Mouse (Mus musculus) frontal cortex, postnatal 14 days (tissue): ENCODE results near the gene Gm13420.

Experiments
- DNase-seq, 2 experiments: peaks; one replicate each; pipeline ENCODE4 v3.0.0; 2022; ENCODE audit warnings: low spot score in 2 of 2

Gm13420 gene

DNA sequence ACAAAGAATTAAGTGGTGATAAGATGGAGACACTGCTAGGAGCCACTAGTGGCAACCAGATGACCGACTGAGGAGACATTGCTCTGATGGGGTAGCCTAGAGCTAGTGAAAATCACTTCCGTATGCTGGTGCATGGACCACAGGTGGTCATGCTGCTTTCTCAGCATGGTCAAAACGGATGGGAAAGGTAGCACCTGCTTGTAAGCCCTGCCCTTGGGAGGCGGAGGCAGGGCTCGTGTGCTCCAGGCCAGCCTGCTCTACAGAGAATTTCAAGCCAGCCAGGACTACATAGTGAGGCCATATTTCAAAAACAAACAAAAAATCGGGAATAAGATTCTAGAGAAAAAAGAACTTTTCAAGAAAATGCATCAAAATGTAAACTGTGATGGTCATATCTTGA, 50.1 kb downstream of the Gm13420 start:
- no peak for DNase-seq

DNA sequence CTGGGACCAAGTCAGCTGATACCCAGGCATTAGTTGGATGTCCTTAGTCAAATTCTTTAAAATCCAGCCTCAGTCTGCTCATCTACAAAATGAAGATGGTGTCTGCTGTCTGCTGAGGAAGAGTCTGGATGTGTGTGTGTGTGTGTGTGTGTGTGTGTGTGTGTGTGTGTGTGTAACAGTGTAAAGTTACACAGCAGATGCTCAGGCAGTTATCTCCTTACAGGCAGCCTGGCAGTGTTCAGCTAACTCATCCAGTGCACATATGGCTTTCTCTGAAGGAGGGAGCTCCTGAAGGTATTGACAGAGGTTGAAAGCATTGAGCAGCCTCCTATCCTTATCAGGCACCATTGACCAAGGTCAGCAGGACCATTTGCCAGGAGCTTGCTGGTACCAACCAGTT, 50.6 kb downstream of the Gm13420 start:
- DNase-seq = no peak

DNA sequence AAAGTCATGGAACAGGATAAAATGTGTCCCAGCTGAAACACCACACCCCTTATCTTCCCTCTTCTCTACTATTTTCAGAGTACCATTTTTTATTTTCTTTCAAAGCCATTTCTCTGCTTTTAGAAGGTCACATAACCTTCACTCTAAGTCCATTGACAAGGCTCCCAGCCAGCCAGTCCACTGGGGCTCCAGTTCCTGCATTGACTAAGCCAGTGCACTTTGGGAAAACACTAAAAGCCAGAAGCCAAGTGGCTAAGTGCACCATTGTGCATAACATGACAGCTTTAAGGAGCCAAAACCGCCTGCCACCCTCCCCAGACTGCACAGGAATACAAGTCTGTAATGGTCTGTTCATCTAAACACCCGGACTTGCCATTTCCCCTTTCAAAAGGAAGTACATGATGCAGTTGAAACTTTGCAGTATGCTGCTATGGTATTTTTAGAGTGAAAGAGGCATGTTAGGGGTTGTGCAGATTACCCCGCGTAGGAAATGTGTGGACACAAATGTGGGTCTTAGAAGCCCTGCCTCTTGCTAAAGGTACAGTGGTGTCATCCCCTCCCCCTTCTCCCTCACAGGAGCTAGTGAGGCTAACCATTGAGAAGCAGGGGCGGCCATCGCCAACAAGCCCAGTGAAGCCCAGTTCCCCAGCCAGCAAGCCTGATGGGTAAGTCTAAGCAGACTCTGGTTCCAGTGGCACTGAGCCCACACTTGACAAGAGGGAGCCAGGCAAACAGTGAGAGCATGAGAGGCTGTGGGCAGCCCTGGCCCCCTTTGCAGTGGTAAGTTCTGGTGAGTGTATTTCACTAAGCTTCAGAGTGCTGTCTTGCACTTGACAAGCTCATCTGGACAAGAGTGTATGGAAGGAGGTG, 52.8 kb downstream of the Gm13420 start:
- no peak for DNase-seq

DNA sequence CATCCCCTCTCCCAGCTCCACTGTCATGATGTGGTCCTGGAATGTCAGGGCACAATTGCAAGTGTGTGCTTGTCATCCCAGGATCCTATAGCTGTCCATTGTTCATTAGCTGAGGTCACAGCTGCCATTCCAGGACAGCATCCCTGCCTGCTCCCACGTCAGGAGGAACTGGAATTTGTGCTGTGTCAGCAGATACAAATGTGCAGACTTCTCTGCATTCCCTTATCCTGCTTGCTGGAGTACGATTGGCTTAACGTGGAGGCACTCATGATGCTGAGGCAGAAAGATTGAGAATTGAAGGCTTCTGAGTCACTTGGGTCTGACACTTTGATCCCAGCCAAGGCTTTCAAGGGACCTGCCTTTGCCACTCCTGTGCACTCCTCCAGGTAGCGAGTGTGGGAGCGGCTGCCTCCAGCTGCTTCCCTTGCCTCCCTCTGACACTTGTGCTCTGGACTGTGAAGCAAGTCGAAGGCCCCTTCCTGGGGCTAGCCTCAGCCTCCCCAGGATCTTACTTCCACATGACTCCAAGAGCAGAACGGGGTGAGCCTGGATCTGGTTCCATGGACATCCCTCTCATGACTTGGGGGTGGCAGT, 55.2 kb downstream of the Gm13420 start:
- no peak for DNase-seq
